Mouse (Mus musculus) embryonic fibroblast, embryonic 13.5 days (primary cell): ENCODE results near the gene Cdh24. TPM values are rescaled to one million over a fixed set of nuclear protein-coding genes. Genes with fewer than 3 reads are reported as not detected.

Source experiments
- H3K27ac ChIP-seq: 2 replicates; pipeline ENCODE4 v1.5.1; 2012; ENCODE audit warnings: low read length, control low read depth, inconsistent platforms; ENCODE audit not compliant: insufficient read depth
- H3K4me1 ChIP-seq: 2 replicates; pipeline ENCODE4 v1.6.1; 2011; ENCODE audit warnings: low read length; ENCODE audit not compliant: control insufficient read depth, insufficient read depth
- H3K4me3 ChIP-seq: 2 replicates; pipeline ENCODE4 v1.5.1; 2011; ENCODE audit warnings: mild to moderate bottlenecking, control low read depth, low read length; ENCODE audit not compliant: insufficient read depth
- CTCF ChIP-seq: IDR thresholded peaks from 2 replicates; pipeline ENCODE4 v1.5.1; 2011; ENCODE audit warnings: mild to moderate bottlenecking, control low read depth, low read length, moderate library complexity, borderline replicate concordance; ENCODE audit not compliant: insufficient read depth
- POLR2A ChIP-seq: IDR thresholded peaks from 2 replicates; pipeline ENCODE4 v1.6.1; 2011; ENCODE audit warnings: low read depth, mild to moderate bottlenecking, control low read depth, low read length, moderate library complexity
- polyA plus RNA-seq: library from polyadenylated mRNA; stranded (reverse); fragments of >200 nt; gene quantifications from 2 replicates; pipeline ENCODE4 v1.2.4, GENCODE M21; 2011; ENCODE audit warnings: low read depth; ENCODE audit not compliant: missing spikeins, insufficient read length

Gene Cdh24
- polyA plus RNA-seq, 1 experiment, result 5.3 TPM

GRCm38 (mm10) chr14:54610648-54611047 lies 30.5 kb downstream of the Cdh24 start:
- Histone ChIP-seq H3K4me1 (no peaks in the 10 kb centered on the region), H3K27ac (no peak overlapping the region), H3K4me3 (no peak overlapping the region)
- no peak for TF ChIP-seq CTCF
- TF ChIP-seq POLR2A, result no peak

GRCm38 (mm10) chr14:54609962-54610361 lies 31.2 kb downstream of the Cdh24 start:
- H3K4me1 ChIP-seq, result no peaks in the 10 kb centered on the region
- TF ChIP-seq POLR2A (no peak), CTCF (peak; percentile 28; the same call in 1 of the 2 replicates)
- no peak overlapping the region for H3K4me3 ChIP-seq

GRCm38 (mm10) chr14:54609245-54609644 lies 31.9 kb downstream of the Cdh24 start:
- no peak overlapping the region for H3K27ac ChIP-seq
- H3K4me3 ChIP-seq, result no peak overlapping the region
- TF ChIP-seq POLR2A, result no peak
- TF ChIP-seq CTCF, result no peak
- H3K4me1 ChIP-seq, result no peaks in the 10 kb centered on the region

More at GRCm38 (mm10) chr14:54609962-54610361, 31.2 kb downstream of the Cdh24 start:
- H3K27ac ChIP-seq, result no peak overlapping the region

- H3K27ac ChIP-seq, result no peak overlapping the region
- TF ChIP-seq CTCF (no peak), POLR2A (no peak)
These were observed 33.9 kb downstream of the Cdh24 start for GRCm38 (mm10) chr14:54607226-54607625.

GRCm38 (mm10) chr14:54605752-54606321 lies 35.3 kb downstream of the Cdh24 start, which contains the start of gene 4931414P19Rik:
4931414P19Rik (minus strand) TSS chr14:54605993.
- Histone ChIP-seq H3K27ac (peak within 1 kb of the TSS; percentile 31), H3K4me3 (peak within 1 kb of the TSS; percentile 51), H3K4me1 (no peaks in the 10 kb centered on the region)
- TF ChIP-seq CTCF (no peak), POLR2A (peak; percentile 53)

More at GRCm38 (mm10) chr14:54607226-54607625, 33.9 kb downstream of the Cdh24 start:
- Histone ChIP-seq H3K4me1 (no peaks in the 10 kb centered on the region), H3K4me3 (no peak overlapping the region)

- TF ChIP-seq POLR2A, result no peak
- no peak for TF ChIP-seq CTCF
- Histone ChIP-seq H3K27ac (peak overlapping the region; percentile 66), H3K4me1 (no peaks in the 10 kb centered on the region), H3K4me3 (peak overlapping the region; percentile 25; the same call in 1 of the 2 replicates)
These were observed 37.5 kb downstream of the Cdh24 start for GRCm38 (mm10) chr14:54603686-54604085.

GRCm38 (mm10) chr14:54603038-54603654 lies 38.0 kb downstream of the Cdh24 start:
- Histone ChIP-seq H3K4me3 (peak overlapping the region; percentile 58), H3K4me1 (no peaks in the 10 kb centered on the region), H3K27ac (peak overlapping the region; percentile 80)
- TF ChIP-seq POLR2A, result peak; percentile 69
- TF ChIP-seq CTCF, result no peak

- TF ChIP-seq CTCF (no peak), POLR2A (no peak)
- Histone ChIP-seq H3K4me3 (no peak overlapping the region), H3K4me1 (no peaks in the 10 kb centered on the region), H3K27ac (peak overlapping the region; percentile 24; the same call in 1 of the 2 replicates)
These were observed 38.6 kb downstream of the Cdh24 start for GRCm38 (mm10) chr14:54602613-54603012.

GRCm38 (mm10) chr14:54601601-54602000 lies 39.6 kb downstream of the Cdh24 start:
- Histone ChIP-seq H3K27ac (no peak overlapping the region), H3K4me3 (no peak overlapping the region), H3K4me1 (no peaks in the 10 kb centered on the region)
- TF ChIP-seq CTCF (no peak), POLR2A (no peak)

GRCm38 (mm10) chr14:54597084-54597483 lies 44.1 kb downstream of the Cdh24 start:
- Histone ChIP-seq H3K27ac (no peak overlapping the region), H3K4me3 (no peak overlapping the region), H3K4me1 (no peaks in the 10 kb centered on the region)
- no peak for TF ChIP-seq POLR2A
- 0 out of 2 replicates have a peak, but pooled peaks have one; percentile 14 for TF ChIP-seq CTCF
